Mouse (Mus musculus): ENCODE results near the gene Hs1bp3.

Hs1bp3 gene

DNA sequence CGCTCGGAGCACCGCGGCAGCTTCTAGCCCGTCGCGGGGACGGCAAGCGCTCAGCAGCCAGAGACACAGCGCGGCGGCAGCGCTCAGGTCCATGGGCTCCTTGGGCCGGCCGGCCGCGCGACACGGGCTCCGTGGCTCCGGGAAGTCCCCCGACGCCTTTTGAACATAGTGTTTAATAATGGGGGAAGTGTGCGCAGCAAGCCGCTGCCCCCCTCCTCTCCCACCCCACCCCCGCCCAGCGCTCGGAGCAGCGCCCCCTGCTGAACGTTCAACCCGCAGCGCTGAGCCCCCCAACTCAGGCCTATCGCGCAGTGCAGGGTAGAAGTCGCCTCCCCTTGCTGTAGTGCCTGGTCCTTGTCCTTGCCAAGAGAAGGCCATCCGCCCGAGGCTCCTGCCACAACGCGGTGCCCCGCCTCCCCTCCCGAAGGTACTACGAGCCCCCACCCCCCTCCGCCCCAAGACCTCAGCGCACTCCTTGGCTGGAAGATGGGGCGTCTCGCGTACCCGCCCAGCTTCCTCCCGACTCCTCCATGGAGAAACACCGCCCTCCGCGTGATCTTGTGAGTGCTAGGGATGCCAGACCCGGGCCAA, 11.3 kb upstream of the Hs1bp3 start, which contains the start of gene Gdf7:
Gdf7 (minus strand) TSS at position 114 of the 591 bp plus-strand sequence.
- DNase-seq: no peak

DNA sequence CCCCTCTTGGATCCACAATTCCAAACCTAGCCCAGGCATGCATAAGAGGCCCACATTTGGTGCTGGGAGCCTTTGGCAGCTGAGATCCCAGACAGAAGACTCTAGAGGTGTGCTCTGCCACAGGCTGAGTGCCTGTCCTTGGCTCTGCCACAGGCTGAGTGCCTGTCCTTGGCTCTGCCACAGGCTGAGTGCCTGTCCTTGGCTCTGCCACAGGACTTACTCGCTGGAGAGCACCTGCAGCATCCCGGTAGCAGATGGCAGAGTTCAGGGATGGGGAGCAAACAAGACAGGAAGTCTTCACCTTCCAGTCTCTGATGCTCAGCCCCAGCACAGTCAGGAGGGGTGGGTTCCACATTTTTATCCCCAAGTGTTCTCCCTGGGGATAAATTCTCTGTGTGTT, 8.0 kb upstream of the Hs1bp3 start:
- no peak for DNase-seq

DNA sequence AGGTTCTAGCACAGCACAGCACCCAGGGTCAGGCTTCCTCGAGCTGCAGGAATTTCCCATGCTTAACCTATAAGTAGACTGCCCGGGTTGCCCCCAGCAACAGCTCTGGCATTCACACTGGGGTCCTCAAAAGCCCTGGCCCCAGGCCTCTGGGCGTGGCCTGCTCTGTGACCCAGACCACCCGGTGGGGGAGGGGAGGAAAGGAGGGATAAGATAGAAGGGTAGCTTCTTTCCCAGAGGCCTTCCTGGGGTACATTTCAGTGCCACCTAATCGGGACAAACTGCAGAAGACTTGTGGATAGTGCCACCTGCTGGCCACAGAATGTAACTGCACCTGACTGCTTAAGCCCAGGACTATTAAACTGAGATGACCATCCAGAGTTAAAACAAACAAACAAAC, 6.8 kb upstream of the Hs1bp3 start:
- DNase-seq: peak; percentile 56

DNA sequence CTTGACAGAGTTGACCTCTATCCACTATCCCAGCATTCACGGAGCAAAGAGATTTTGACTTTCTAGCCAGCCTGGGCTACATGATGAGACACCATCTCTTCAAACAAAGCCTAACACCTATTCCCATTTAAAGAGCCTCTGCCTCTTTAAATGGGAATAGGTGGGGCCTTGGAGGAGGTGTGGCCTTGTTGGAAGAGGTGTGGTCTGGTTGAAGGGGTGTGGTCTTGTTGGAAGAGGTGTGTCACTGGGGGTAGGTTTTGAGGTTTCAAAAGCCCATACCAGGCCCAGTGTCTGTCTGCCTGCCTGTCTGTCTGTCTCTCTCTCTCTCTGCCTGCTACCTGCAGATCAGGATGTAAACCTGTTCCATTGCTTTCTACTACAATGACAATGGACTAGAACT, 6.3 kb upstream of the Hs1bp3 start:
- DNase-seq: no peak

DNA sequence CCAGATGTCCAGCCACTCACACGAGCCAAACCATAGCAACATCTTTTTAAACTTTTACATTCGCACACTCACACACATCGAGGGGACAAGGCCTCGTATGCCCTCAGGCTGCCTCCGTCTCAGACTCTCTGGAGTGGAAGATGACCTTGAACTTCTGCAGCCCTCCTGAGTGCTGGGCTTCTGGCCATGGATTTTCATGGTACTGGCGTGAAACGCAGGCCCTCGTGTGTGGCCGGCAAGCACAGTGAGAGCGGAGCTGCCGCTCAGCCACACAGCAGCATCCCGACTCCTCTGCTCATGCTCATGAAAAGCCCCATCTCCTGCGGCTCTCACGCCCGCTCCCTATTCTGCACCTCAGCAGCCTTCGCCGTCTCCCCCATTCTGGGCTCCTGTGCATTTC, 2.2 kb upstream of the Hs1bp3 start:
- no peak for DNase-seq

DNA sequence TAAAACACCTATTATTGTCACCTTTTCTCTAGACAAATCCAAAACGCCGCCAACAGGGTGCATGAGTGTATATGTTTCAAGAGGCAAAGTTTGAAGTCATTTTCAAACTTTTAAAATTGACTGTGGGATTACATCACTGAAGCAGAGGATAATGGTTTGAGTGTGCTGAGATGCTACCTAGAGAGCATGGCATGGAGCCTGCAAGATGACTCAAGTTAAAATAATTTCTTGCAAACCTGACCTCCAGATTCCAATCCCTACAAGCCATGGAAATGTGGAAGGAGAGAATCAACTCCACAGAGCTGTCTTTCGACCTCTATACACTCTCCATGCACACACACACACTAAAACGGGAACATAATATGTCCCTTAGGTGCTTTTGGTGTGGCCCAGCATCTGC, 966 bp upstream of the Hs1bp3 start:
- DNase-seq: no peak

DNA sequence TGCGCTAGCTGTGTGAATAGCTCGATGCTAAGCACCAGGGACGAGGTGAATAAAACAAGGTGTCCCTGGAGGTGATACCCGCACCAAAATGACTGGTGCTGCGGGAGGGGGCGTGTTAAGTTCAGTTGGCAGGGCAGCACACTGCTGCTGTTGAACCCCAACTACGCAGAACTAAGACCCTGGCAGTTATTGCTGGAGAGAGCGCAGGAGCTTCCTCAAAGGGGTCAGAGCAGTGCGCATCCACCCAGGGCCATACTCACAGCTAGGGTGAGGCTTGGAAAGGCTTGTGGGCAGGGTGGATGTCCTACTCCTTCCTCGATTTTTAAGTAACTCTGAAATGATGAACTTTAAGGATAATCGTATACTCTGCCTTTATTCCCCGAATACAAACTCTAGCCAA, 541 bp downstream of the Hs1bp3 start:
- DNase-seq: no peak

DNA sequence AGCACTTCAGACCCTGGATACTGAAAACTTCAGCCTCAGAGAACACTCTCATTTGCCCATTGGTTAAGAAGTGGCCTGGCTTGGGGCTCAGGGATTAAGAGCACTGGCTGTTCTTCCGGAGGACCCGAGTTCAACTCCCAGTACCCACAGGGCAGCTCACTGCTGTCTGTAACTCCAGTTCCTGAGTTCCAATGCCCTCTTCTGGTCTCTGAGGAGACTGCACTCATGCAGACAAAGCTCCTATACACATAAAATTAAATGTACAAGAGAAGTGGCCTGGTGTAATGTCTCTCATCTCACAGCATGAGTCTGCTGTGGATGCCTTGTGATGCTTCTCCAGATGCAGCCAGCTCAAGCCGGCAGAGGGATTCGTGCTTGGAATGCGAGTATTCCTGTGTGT, 3.3 kb downstream of the Hs1bp3 start:
- no peak for DNase-seq

DNA sequence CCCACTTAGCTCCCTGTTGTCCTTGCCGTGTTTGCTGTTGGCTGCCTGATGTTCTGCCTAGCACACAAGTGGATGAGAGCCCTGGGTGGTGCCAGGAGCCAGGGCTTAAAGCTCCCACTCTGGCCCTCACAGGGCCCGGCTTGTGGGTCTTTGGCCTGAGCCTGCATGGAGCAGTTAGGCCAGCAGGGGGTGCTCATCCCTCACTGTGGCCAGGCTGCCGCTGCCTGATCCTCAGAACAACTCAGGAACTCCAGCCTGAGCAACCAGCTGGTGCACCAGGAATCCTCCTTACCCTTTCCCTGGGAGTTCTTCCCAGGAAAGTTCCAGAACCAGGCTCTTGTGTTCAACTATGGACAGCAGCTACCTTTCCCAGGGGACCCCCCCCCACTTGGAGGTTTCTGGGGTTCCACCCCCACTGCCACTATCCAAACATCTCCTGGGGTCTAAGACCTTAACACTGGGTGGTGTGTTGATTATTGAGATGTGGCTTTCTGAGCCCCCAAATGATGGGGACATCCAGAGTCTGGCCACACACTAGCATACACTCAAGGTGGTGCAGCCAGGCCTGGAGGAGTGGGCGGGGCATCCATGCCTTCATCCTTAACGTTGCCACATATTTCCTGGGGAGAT, 7.0 kb downstream of the Hs1bp3 start:
- DNase-seq: peak; percentile 83

DNA sequence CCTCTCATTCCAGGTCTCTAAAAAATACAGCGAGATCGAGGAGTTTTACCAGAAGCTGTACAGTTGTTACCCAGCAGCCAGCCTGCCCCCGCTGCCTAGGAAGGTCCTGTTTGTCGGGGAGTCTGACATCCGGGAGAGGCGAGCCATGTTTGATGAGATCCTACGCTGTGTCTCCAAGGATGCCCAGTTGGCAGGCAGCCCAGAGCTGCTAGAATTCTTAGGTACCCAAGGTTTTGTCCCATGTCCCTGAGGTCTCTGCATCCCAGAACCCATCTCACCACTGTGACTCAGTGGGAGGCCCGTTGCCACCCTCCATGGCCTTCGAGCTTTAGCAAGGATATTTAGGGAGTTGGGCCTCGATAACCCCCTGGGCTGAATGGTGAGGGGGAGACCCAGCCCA, 8.3 kb downstream of the Hs1bp3 start:
- no peak for DNase-seq

DNA sequence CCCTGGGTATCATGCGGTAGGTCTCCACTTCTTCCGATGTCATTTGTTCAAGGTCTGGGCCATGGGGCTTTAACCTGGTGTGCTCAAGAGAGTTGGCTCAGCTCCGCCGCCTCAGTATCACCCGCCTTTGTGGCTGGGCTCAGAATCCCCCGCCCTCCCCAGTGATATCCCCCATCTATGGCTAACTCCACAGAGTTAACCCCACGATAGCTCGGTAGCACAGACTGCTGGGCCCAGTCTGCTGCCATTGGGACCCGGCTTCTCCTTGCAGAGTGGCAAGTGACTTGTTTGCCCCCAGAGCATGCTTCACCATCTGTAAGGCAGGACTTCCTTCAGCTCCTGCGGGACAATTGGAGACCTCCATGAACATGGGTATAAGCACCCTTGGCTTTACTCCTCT, 10.9 kb downstream of the Hs1bp3 start:
- no peak for DNase-seq

DNA sequence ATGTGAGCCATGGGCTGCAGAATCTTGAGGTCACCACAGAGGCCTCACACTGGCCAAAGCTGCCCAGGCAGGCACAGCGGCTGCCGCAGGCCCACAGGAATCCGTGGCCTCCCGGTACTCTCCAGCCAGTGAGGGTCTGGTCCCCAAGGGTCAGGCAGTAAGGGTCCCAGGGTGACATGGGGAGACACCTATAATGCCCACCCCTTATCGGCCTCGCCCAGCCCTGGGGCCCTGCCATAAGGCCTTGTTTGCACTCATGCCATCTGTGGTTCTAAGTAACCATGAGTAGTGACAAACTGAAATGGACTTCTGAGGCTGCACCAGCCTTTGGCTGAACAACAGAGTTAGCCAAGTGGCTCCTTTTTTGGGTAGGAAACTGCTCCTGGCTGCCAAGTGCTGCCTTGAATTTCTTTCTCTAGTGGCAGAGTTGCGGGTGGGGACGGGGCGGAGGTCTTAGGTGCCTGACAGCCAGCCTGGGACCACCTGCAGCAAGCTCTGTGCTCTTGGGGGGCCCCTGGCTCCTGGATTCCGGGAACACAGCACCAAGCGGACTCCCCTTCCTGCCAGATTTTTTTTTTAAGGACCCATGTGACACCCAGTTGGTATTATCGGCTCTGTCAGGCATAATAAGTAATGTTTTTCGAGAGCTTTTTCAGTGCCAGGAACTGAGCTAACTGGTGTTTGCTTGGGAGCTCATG, 12.2 kb downstream of the Hs1bp3 start:
- peak; percentile 46 for DNase-seq

DNA sequence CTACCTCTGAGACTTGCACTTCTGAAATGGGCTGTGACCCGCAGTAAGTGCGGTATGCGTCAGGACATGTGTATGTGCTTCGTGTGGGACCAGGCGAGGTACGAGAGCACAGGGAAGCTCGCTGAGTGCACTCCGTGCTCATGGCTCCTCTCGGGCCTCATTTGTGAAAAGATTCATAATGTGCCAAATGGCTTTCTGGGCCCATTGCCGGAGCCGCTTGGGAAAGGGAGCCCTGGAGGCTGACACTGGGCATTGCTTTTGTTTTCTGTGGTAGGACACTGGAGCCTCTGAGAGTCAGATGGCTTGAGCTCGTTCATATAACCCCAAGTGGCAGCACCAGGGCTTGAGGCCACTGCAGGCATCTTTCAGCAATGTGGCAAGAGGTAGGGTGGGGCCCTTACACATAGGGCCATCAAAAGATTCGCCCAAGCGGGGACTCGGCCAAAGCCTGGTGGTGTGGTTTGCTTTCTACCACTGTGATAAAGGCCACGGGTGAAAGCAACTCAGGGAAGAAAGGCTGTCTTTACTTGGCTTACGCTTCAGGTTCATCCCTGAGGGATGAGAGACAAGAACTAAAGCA, 12.8 kb downstream of the Hs1bp3 start:
- DNase-seq: peak; percentile 65

DNA sequence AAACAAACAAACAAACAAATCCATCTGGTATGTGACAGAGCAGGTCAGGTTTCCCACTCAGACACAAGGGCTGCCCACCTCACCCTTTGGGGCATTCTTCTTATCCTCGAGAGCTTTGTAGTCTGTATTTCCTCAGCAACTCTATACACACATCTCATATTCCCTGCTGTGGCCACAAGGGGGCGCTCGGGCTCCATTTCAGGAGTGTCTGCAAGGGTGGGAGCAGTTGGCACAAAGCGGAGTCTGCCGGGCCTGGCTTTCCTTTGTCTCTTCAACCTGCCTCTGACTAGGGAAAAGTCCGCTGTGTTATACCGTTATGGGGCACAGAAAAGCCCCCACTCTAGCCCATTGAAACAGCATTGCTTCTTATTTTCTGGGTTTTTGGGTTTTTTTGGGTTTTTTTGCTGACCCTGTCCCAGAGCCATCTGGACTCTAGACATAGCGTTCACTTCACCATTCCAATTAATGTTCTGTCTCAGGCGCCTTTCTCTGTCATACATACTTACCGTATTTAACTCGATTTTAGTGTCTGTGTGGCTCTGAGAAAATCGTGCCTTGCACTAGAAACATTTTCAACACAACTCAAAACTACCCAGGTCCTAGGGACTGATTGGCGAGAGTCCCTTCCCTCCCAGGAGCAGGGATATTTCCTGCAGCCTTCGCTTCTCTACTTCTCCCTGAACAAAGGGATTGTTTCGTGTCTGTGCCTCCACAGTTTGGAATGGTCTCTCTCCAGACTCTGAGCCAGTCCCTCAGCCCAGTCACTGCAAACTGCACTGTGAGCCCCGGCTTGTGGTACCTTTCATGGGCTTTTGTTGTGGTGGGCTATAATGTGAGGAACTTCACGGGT, 13.8 kb downstream of the Hs1bp3 start:
- DNase-seq: peak; percentile 91

DNA sequence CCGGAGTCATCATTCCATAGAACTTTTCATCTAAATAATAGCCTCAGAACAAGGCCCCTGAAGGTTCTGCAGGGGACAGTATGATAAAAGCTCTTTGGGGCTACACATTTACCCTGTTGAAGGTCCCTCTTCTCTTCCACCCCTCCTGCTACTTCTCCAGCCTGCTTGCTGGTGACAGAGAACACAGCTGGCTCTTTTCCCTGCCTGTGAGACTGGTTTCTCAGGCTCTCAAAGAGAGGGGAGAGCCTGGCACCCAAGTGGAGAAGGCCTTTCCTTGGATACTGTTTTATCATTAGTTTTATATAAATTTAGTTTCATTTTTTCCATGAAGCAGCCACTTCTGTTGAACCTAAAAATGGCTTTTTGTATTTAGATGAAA, 14.4 kb downstream of the Hs1bp3 start:
- DNase-seq: no peak

DNA sequence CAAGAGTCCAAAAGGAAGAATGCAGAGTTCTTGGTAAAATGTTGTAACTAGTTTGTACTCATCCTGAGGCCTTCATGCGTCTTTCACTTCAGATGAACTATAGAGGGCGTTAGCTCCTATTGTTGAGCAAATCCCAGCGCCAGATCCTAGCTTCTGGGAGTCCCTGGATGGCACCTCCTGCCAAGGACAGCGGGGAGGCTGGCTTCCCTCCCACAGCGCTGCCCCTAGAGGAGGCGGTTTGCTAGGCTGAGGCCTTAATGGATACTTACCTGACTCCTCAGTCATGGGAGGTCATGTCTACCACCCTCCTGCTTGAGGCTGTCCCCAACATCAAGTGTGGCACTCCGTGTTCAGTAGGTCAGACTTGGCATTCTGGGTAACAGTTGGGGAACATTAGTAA, 16.0 kb downstream of the Hs1bp3 start:
- DNase-seq: no peak

DNA sequence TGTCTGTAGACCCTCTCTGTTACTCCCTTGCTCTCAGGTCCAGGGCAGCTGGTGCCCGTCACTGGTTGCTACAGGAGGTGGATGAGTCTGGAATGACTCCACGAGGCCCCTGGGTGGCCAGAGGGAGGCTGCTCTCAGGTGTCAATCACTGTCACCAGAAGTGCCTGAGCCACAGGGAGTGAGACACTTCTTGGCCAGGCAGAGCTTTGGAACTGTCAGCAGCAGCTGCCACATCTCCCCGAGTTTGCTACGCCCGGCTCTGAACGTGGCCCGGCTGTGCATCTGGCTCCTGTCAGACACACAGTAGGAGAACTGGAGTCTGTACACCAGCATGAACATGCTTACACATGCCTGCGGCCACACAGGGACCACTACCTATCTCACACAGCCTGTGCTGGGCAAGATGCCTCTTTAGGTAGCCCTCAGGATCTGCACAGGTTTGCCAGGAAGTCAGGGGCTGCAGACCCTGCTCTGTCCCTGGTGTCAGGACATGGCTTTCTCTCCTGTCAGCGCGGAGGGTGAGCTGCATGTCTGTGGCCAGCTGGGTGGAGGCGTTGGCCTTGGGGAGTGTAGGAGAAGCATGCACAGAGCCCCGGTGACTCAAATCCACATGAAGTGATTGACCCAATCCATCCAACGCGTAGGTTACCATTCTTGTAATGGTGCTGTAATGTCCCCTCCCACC, 18.4 kb downstream of the Hs1bp3 start:
- no peak for DNase-seq

DNA sequence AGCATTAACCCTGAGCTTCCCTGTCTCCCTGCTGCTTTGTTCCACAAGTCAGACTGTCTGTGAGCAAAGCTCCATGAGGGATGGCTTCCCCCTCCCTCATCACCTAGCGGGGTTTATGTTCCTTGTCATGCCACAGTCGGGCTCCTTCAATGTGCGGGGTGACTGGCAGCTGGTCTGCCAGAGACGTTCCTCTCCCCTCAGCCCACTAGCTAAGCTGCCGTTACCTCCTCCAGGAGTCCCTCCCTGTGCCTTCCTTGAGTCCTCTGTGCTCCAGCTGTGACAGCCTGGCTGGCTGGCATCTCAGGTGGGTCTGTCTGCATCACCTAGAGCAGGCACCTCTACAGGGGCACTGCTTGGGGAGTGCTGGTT, 18.9 kb downstream of the Hs1bp3 start:
- no peak for DNase-seq

DNA sequence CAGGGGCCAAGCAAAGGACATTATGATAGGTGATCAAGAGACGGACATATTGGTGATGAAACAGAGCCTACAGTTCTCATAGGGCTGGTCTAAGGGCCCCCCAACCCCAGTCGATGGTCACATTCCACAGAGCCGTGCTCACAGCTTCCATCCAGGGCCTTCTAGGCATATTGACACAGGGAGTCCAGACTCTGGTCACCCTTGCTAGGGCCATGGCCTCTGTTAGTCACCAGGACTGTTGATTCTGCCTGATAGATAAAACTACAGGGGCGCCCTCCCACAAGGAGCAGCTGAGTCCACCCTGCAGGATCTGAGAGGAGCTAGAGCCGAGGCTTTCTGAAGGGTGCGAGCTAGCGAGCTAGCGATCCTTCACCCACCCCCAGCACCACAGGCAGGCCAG, 20.4 kb downstream of the Hs1bp3 start:
- DNase-seq: no peak

DNA sequence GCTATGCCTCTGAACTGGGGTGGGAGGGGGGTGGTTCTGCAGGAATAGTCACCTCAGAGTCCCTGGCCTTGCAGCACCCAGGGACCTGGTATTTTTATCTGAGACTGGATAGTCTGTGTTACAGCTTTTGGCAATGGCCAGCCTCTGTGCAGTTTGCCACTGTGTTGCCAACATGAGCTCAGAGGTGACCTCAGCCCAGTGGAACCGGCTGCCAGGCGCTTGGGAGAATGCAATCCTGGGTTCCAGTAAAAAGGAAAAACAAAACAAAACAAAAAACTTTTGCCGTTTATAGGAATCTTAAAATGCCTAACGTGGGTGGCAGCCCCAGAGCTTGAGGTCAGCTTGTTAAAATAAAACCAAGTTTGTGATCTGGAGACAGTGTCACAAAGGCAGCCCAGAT, 21.0 kb downstream of the Hs1bp3 start:
- DNase-seq: no peak

DNA sequence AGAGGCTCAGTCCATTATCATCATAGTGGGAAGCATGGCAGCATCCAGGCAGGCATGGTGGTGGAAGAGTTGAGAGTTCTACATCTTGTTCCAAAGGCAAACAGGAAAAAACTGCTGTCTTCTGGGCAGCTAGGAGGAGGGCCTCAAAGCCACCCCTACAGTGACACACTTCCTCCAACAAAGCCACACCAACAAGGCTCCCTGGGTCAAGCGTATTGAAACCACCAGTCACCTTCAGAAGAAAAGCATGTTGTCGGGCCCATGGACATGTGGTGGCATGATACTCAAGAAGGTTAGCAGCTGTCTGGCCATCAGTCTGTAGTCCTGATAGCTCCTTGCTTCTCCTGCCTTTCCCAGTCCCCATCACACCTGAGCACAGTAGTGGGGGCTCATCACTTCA, 22.3 kb downstream of the Hs1bp3 start:
- DNase-seq: no peak

DNA sequence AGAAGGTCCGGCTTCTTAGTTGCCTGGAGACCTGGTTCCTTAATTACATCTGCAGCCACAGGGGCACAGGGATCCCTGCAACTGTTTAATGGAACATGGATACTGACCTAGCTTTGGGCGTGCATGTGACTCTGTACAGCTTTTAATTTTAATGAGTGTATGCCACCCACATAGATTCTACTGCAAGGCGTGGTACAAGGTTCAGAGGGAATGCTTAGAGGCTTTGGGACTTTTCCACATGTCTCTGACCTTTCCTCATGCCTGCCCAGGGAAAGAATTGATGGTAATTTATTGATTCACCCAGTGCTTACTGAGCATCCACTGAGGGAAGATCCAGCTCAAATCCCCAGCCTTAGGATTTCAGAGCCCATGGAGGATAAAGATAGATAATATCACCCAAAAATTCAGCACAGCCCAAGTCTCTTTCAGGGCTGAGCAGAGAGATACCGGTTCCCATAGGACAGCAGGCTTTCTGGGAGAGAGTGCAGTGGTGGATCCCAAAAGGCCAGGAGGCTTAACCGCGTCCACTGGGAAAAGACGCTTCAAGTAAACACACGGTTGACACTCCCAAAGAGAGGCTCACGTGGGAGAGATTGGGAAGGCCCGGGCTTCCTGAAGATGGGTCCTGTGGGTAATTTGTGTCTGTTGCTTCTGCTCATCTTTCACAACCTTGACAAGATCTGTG, 23.5 kb downstream of the Hs1bp3 start:
- DNase-seq: no peak

Data from cerebellum, adult 9-11 months (tissue).